Mouse (Mus musculus): ENCODE data around the gene Clcnkb. TPM values are rescaled to one million over a fixed set of nuclear protein-coding genes. Genes with fewer than 3 reads are reported as not detected.

Clcnkb gene
- polyA plus RNA-seq, 1 experiment = not detected

DNA sequence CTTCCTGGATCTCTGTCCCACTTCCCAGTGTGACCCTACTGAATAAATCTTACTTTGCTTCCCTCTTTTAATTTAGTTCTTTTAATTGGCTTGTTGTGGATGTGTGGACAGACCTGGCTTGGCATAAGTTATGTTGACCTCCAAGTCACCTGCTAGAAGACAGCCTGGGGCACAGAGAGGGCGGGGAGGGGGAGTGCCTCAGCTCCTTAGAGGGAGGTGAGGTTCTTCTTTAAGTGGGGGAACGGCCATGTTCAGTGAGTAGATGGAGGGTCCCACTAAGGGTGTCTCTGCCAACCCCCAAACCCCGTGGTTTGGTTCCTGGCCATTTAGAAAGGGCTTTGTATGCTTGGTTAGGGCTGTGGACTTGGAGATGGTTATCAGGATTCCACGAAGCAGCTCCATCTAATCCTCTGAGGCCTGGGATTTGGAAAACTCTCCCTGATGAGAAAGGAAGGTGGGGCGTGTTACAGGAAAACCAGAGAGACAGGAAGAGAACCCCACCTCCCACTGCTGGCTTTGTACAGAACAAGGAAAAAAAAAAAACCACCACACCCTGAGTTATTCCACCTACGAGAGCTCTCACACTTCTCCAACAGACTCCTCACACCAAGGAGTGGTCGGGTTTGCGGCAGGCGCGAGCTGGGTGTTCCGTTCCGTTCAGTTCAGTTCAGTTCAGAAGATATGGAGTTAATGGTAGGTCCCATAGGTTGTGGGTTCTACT lies 23.4 kb upstream of the Clcnkb start:
- Histone ChIP-seq H3K4me1 (peaks cover 12% of the 10 kb centered on the region), H3K9me3 (no peaks in the 10 kb centered on the region), H3K27me3 (replicated peaks) (no peaks in the 10 kb centered on the region), H3K36me3 (replicated peaks; ENCODE audit: low read length) (no peaks in the 10 kb centered on the region), H3K4me3 (replicated peaks) (no peak overlapping the region)
- no peak for TF ChIP-seq FLI1 (IDR thresholded peaks at IDR 0.05; ENCODE audit: low read length)
- TF ChIP-seq GATA1 (IDR thresholded peaks at IDR 0.05; ENCODE audit: borderline replicate concordance, low read length) = no peak

DNA sequence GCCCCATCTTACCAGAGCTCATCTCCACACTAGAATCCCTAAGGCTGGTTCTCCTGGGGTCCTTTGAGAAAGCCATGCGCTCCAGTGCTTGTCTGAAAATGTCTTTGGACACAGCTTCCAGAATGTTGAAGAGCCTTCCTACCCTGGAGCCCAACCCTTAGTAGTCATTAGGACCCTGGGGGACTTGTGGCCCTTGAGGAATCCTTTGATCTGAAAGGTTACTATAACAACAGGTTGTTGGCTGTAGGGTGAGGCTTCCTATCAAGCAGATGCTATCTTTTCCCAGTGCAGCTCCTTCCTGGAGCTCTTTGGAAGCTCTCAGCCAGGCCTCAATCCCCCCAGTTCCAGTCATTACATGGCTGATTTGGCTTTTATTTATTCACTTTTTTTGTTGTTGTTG lies 20.2 kb upstream of the Clcnkb start, which contains the start of gene Srarp:
TSS of gene Srarp (minus strand) at position 132 of the 400 bp plus-strand sequence.
- Histone ChIP-seq H3K4me3 (replicated peaks) (no peak within 1 kb of the TSS), H3K27me3 (replicated peaks) (peaks cover 7% of the 10 kb centered on the region), H3K9me3 (no peaks in the 10 kb centered on the region), H3K4me1 (peaks cover 11% of the 10 kb centered on the region), H3K36me3 (replicated peaks; ENCODE audit: low read length) (no peaks in the 10 kb centered on the region)
- TF ChIP-seq FLI1 (IDR thresholded peaks at IDR 0.05; ENCODE audit: low read length) (no peak), GATA1 (IDR thresholded peaks at IDR 0.05; ENCODE audit: borderline replicate concordance, low read length) (no peak)

DNA sequence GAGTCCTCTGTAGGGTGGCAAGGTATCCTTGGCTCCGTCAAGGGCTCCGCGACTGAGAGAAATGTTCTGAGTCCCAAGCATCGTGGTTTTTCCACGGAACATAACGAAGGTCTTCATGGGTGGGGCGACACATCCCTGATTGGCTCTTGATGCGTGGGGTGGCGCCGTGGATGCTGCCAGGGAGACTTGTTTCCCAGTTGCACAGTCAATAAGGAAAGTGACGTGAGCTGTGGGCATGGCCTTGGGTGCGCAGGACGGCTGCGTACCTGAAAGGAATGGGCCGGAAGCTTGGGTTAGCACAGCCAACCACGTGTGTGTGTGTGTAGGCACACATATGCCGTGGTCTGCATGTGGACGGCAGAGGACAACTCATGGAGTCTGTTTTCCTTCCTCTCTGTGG lies 17.4 kb upstream of the Clcnkb start:
- H3K9me3 ChIP-seq = no peaks in the 10 kb centered on the region
- peaks cover 16% of the 10 kb centered on the region for H3K27me3 ChIP-seq (replicated peaks)
- peaks cover 18% of the 10 kb centered on the region for H3K4me1 ChIP-seq
- H3K36me3 ChIP-seq (replicated peaks; ENCODE audit: low read length) = no peaks in the 10 kb centered on the region
- TF ChIP-seq GATA1 (IDR thresholded peaks at IDR 0.05; ENCODE audit: borderline replicate concordance, low read length) = no peak
- no peak for TF ChIP-seq FLI1 (IDR thresholded peaks at IDR 0.05; ENCODE audit: low read length)
- H3K4me3 ChIP-seq (replicated peaks) = no peak overlapping the region

DNA sequence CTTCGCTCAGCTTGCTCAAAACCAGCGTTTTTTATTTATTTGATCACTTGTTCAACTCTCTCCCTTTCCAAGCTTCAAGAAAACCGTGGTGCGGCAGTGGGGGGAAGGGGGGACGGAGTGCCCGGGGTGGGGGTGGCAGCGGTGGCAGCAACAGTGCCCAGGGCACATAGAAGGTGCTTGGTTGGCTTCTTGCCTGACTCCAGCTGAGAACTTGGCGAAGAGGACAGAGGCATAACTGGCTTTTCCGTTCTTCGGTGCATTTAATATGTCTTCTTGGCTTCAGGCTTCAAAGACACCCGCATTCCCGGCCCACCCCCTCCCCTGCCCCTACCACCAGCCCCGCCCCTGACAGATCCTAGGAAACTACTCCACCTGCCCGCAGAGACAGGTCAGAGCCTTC lies 16.9 kb upstream of the Clcnkb start:
- no peaks in the 10 kb centered on the region for H3K9me3 ChIP-seq
- H3K4me1 ChIP-seq = peaks cover 18% of the 10 kb centered on the region
- TF ChIP-seq FLI1 (IDR thresholded peaks at IDR 0.05; ENCODE audit: low read length) (no peak), GATA1 (IDR thresholded peaks at IDR 0.05; ENCODE audit: borderline replicate concordance, low read length) (no peak)
- H3K4me3 ChIP-seq (replicated peaks) = no peak overlapping the region
- peaks cover 20% of the 10 kb centered on the region for H3K27me3 ChIP-seq (replicated peaks)
- no peaks in the 10 kb centered on the region for H3K36me3 ChIP-seq (replicated peaks; ENCODE audit: low read length)

DNA sequence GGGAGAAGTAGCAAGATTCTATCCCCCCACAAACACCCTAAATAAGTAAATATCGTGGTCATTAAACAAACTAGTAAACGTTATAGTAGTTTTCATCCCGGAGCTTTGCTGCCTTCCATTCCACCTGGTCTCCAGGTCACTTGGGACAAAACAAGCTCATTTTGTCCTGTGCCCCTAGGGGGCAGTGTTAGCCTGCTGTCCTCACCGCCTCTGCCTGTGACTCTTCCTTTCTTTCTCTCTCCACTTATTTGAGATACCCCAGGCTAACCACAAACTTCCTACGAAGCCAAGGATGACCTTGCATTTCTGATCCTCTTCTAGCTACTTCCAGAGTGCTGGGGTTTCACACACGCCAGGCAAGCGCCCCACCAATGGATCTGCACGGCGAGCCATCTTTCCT lies 15.2 kb upstream of the Clcnkb start:
- no peaks in the 10 kb centered on the region for H3K9me3 ChIP-seq
- peaks cover 19% of the 10 kb centered on the region for H3K4me1 ChIP-seq
- TF ChIP-seq GATA1 (IDR thresholded peaks at IDR 0.05; ENCODE audit: borderline replicate concordance, low read length) (no peak), FLI1 (IDR thresholded peaks at IDR 0.05; ENCODE audit: low read length) (no peak)
- no peaks in the 10 kb centered on the region for H3K36me3 ChIP-seq (replicated peaks; ENCODE audit: low read length)
- peaks cover 37% of the 10 kb centered on the region for H3K27me3 ChIP-seq (replicated peaks)
- H3K4me3 ChIP-seq (replicated peaks) = peak overlapping the region; percentile 87

DNA sequence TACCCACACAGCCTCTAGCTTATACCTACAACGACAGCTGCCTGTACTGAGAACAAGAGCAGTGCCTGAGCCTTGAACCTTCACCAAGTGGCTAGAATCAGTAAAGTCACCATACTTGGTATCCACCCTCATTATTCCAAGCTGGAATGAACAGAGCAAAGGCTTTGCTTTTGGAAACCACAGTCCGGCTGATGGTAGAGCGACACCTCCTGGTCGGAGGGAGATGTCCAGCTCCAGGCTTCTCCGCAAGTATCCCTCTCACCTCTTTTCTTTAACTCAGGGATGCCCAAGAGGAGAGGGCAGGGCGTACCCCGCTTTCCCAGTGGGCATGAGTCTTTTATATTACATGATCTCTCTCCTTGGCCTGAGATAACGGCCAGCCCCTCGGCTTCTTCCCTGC lies 14.0 kb upstream of the Clcnkb start:
- no peak overlapping the region for H3K4me3 ChIP-seq (replicated peaks)
- H3K36me3 ChIP-seq (replicated peaks; ENCODE audit: low read length) = no peaks in the 10 kb centered on the region
- peaks cover 48% of the 10 kb centered on the region for H3K27me3 ChIP-seq (replicated peaks)
- peaks cover 25% of the 10 kb centered on the region for H3K4me1 ChIP-seq
- no peak for TF ChIP-seq GATA1 (IDR thresholded peaks at IDR 0.05; ENCODE audit: borderline replicate concordance, low read length)
- no peak for TF ChIP-seq FLI1 (IDR thresholded peaks at IDR 0.05; ENCODE audit: low read length)
- H3K9me3 ChIP-seq = no peaks in the 10 kb centered on the region

DNA sequence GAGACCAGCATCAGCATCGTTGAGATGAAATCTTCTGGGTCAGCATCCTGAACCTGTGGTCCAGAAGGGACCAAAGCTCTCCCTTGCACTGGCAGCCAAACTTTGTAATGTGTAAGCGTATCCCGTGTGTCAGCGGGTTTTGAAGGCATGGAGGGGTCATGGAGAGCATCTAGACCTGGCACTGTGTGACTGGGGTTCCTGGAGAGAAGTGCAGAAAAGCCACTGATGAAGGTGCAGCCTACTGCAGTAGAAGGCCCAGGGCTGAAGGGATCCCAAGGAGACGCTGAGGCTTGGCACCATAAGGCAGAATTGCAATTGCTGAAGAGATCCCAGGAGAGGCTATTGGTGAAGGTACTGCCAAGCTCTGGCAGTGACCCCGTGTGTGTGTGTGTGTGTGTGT lies 13.6 kb upstream of the Clcnkb start:
- Histone ChIP-seq H3K9me3 (no peaks in the 10 kb centered on the region), H3K4me3 (replicated peaks) (no peak overlapping the region), H3K36me3 (replicated peaks; ENCODE audit: low read length) (no peaks in the 10 kb centered on the region), H3K4me1 (peaks cover 25% of the 10 kb centered on the region), H3K27me3 (replicated peaks) (peaks cover 52% of the 10 kb centered on the region)
- TF ChIP-seq FLI1 (IDR thresholded peaks at IDR 0.05; ENCODE audit: low read length) (no peak), GATA1 (IDR thresholded peaks at IDR 0.05; ENCODE audit: borderline replicate concordance, low read length) (no peak)

DNA sequence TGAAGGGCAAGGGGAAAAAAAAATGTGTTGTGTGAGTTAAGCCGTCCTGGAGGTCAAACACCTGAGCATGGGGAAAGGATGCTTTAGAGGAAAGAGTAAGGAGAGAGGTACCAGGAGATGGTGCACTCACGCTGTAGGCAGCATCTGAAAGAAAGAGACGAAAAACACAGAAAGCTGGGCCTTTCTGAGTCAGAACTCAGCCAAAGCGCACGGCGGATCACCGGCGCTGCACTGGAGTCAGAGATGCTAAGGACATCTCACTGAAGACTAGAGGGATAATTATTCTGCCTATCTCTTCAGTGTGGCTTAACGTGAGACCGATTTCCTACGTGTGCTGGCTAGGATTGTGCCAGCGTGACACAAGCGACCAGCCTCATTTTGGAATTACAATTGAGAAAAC lies 12.1 kb upstream of the Clcnkb start:
- no peaks in the 10 kb centered on the region for H3K36me3 ChIP-seq (replicated peaks; ENCODE audit: low read length)
- H3K9me3 ChIP-seq = no peaks in the 10 kb centered on the region
- peaks cover 60% of the 10 kb centered on the region for H3K27me3 ChIP-seq (replicated peaks)
- H3K4me3 ChIP-seq (replicated peaks) = no peak overlapping the region
- H3K4me1 ChIP-seq = peaks cover 25% of the 10 kb centered on the region
- TF ChIP-seq FLI1 (IDR thresholded peaks at IDR 0.05; ENCODE audit: low read length) = no peak
- TF ChIP-seq GATA1 (IDR thresholded peaks at IDR 0.05; ENCODE audit: borderline replicate concordance, low read length) = no peak

DNA sequence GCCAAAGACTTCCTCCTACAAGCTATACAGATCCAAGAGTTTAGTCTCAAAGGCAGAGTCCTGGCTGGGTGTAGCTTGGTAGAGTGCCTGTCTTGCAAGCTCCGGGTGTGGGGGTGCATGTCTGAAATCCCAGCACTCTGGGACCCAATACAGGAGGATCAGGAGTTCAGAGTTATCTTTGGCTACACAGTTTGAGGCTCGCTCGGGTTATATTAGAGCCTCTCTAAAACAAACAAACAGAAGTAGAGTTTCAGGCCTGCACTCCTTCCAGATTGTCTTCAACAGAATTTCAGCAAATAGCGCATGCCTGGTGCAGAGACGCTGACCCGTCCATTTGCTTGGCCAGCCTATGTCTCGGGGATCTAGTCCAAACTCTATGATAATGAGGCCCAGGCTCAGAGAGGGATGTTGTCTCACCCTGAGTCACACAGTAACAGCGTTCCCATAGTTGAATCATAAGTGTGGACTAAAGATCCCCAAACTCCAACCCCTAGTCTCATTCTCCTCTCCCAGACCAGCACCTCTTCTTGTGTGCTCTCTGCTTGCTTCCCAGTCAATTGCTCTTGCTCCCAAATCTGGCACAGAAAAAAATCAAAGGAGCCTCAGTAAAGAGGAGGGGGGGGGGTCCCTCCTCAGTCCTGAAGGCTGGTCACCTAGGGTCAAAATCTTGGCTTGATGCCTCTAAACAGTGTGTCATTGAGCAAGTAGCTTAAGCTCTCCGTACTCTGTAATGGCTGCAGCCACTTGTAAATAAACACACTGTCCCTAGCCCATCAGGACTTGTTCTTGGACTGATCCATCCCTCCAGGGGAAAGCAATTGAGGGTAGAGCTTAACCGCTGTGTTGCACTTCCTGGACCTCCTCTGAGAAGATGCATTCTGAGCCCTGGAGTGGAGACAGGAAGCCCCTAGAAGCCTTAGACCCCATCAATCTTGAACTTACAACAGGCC lies 11.3 kb upstream of the Clcnkb start:
- Histone ChIP-seq H3K36me3 (replicated peaks; ENCODE audit: low read length) (no peaks in the 10 kb centered on the region), H3K4me1 (peaks cover 25% of the 10 kb centered on the region), H3K27me3 (replicated peaks) (peaks cover 68% of the 10 kb centered on the region), H3K9me3 (no peaks in the 10 kb centered on the region), H3K4me3 (replicated peaks) (no peak overlapping the region)
- TF ChIP-seq FLI1 (IDR thresholded peaks at IDR 0.05; ENCODE audit: low read length) (no peak), GATA1 (IDR thresholded peaks at IDR 0.05; ENCODE audit: borderline replicate concordance, low read length) (no peak)
